Mouse (Mus musculus): Measurements from ENCODE around the gene Eif3i. TPM values are rescaled to one million over a fixed set of nuclear protein-coding genes. Genes with fewer than 3 reads are reported as not detected.
A peak's percentile ranks its signal among the peaks of the same experiment; 100 is the strongest.
"Not testable (repeated sequence)": the region's sequence is repeated elsewhere in the genome, so short reads cannot be mapped to it uniquely, and the experiment has no call there.

The Eif3i gene
- polyA plus RNA-seq, 1 experiment from 2014 or later: 284 TPM

GRCm38 (mm10) chr4:129555421-129555861, 45.0 kb downstream of the Eif3i start:
- peak overlapping the region; percentile 82 for H3K4me2 ChIP-seq (ENCODE audit: low read depth, low read length)
- no peak overlapping the region for H3K27ac ChIP-seq (replicated peaks; ENCODE audit: low read depth, low read length)
- peak overlapping the region; percentile 65 for H3K9ac ChIP-seq (replicated peaks; ENCODE audit: low read length)
- 3% methylated on average over 16 of the region's 16 CpGs for WGBS
- H3K9me3 ChIP-seq (replicated peaks; ENCODE audit: control insufficient read depth, low read length): no peaks in the 10 kb centered on the region
- H3K27me3 ChIP-seq (ENCODE audit: control insufficient read depth, insufficient read depth, low read length): no peaks in the 10 kb centered on the region
- ATAC-seq (replicated peaks; ENCODE audit: insufficient number of reproducible peaks, low FRiP score, low TSS enrichment, low read depth) (no peak), DNase-seq (ENCODE audit: low spot score) (peak; percentile 70)
- H3K4me1 ChIP-seq (ENCODE audit: control insufficient read depth, insufficient read depth, low read length): no peaks in the 10 kb centered on the region
- no peaks in the 10 kb centered on the region for H3K36me3 ChIP-seq (replicated peaks; ENCODE audit: control insufficient read depth, insufficient read depth, low read depth, low read length)
- peak overlapping the region; percentile 51 for H3K4me3 ChIP-seq (ENCODE audit: low read depth, low read length)

- DNase-seq (ENCODE audit: low spot score); H3K4me2 ChIP-seq (ENCODE audit: low read depth, low read length); H3K9ac ChIP-seq (replicated peaks; ENCODE audit: low read length); H3K4me1 ChIP-seq (ENCODE audit: control insufficient read depth, insufficient read depth, low read length); H3K9me3 ChIP-seq (replicated peaks; ENCODE audit: control insufficient read depth, low read length); H3K27me3 ChIP-seq (ENCODE audit: control insufficient read depth, insufficient read depth, low read length); ATAC-seq (replicated peaks; ENCODE audit: insufficient number of reproducible peaks, low FRiP score, low TSS enrichment, low read depth); H3K4me3 ChIP-seq (ENCODE audit: low read depth, low read length); H3K36me3 ChIP-seq (replicated peaks; ENCODE audit: control insufficient read depth, insufficient read depth, low read depth, low read length); H3K27ac ChIP-seq (replicated peaks; ENCODE audit: low read depth, low read length): not testable (repeated sequence)
- 84% methylated on average over 5 of the region's 6 CpGs for WGBS
Measured at GRCm38 (mm10) chr4:129554512-129554911, 45.9 kb downstream of the Eif3i start.

DNA sequence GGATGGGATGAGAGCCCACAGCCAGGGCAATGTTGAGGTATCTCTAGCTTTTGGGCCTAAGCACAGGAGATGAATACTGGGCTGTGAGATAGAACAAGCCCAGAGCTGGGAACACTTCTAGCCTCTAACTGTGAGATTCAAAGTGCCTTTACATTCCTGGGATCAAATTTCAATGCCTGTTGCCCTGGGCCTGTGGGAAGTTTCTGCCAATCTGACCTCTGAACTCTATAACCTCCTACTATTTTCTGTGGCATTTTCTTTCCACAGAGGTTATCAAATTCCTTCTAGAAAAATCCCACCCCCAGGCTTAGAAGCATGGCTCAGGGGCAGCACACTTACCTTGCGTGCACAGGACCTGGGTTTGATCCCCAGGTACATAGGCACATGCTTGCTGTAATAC, 50.2 kb downstream of the Eif3i start:
- Histone ChIP-seq H3K27me3 (ENCODE audit: control insufficient read depth, insufficient read depth, low read length) (no peaks in the 10 kb centered on the region), H3K4me1 (ENCODE audit: control insufficient read depth, insufficient read depth, low read length) (no peaks in the 10 kb centered on the region), H3K9ac (replicated peaks; ENCODE audit: low read length) (no peak overlapping the region), H3K27ac (replicated peaks; ENCODE audit: low read depth, low read length) (no peak overlapping the region), H3K4me3 (ENCODE audit: low read depth, low read length) (no peak overlapping the region), H3K4me2 (ENCODE audit: low read depth, low read length) (no peak overlapping the region), H3K36me3 (replicated peaks; ENCODE audit: control insufficient read depth, insufficient read depth, low read depth, low read length) (no peaks in the 10 kb centered on the region), H3K9me3 (replicated peaks; ENCODE audit: control insufficient read depth, low read length) (no peaks in the 10 kb centered on the region)
- 41% methylated on average over 1 of the region's 1 CpGs for WGBS
- ATAC-seq (replicated peaks; ENCODE audit: insufficient number of reproducible peaks, low FRiP score, low TSS enrichment, low read depth): no peak
- peak; percentile 21 for DNase-seq (ENCODE audit: low spot score)

- H3K36me3 ChIP-seq (replicated peaks; ENCODE audit: control insufficient read depth, insufficient read depth, low read depth, low read length): no peaks in the 10 kb centered on the region
- H3K27me3 ChIP-seq (ENCODE audit: control insufficient read depth, insufficient read depth, low read length): no peaks in the 10 kb centered on the region
- H3K4me2 ChIP-seq (ENCODE audit: low read depth, low read length): no peak overlapping the region
- H3K4me1 ChIP-seq (ENCODE audit: control insufficient read depth, insufficient read depth, low read length): no peaks in the 10 kb centered on the region
- no peak overlapping the region for H3K9ac ChIP-seq (replicated peaks; ENCODE audit: low read length)
- WGBS: 96% methylated on average over 2 of the region's 2 CpGs
- peak; percentile 33 for DNase-seq (ENCODE audit: low spot score)
- no peaks in the 10 kb centered on the region for H3K9me3 ChIP-seq (replicated peaks; ENCODE audit: control insufficient read depth, low read length)
- H3K4me3 ChIP-seq (ENCODE audit: low read depth, low read length): no peak overlapping the region
- H3K27ac ChIP-seq (replicated peaks; ENCODE audit: low read depth, low read length): no peak overlapping the region
- no peak for ATAC-seq (replicated peaks; ENCODE audit: insufficient number of reproducible peaks, low FRiP score, low TSS enrichment, low read depth)
Measured at GRCm38 (mm10) chr4:129549306-129549705, 51.1 kb downstream of the Eif3i start.

- not testable (repeated sequence) for H3K27ac ChIP-seq (replicated peaks; ENCODE audit: low read depth, low read length); H3K4me1 ChIP-seq (ENCODE audit: control insufficient read depth, insufficient read depth, low read length); H3K27me3 ChIP-seq (ENCODE audit: control insufficient read depth, insufficient read depth, low read length); H3K36me3 ChIP-seq (replicated peaks; ENCODE audit: control insufficient read depth, insufficient read depth, low read depth, low read length); DNase-seq (ENCODE audit: low spot score); H3K4me2 ChIP-seq (ENCODE audit: low read depth, low read length); H3K9me3 ChIP-seq (replicated peaks; ENCODE audit: control insufficient read depth, low read length); H3K4me3 ChIP-seq (ENCODE audit: low read depth, low read length); H3K9ac ChIP-seq (replicated peaks; ENCODE audit: low read length); ATAC-seq (replicated peaks; ENCODE audit: insufficient number of reproducible peaks, low FRiP score, low TSS enrichment, low read depth)
- 85% methylated on average over 4 of the region's 4 CpGs for WGBS
Measured at GRCm38 (mm10) chr4:129547631-129548030, 52.8 kb downstream of the Eif3i start.

- H3K4me3 ChIP-seq (ENCODE audit: low read depth, low read length): no peak overlapping the region
- WGBS: 85% methylated on average over 4 of the region's 4 CpGs
- no peaks in the 10 kb centered on the region for H3K4me1 ChIP-seq (ENCODE audit: control insufficient read depth, insufficient read depth, low read length)
- no peak overlapping the region for H3K4me2 ChIP-seq (ENCODE audit: low read depth, low read length)
- ATAC-seq (replicated peaks; ENCODE audit: insufficient number of reproducible peaks, low FRiP score, low TSS enrichment, low read depth) (no peak), DNase-seq (ENCODE audit: low spot score) (no peak)
- no peak overlapping the region for H3K9ac ChIP-seq (replicated peaks; ENCODE audit: low read length)
- no peaks in the 10 kb centered on the region for H3K9me3 ChIP-seq (replicated peaks; ENCODE audit: control insufficient read depth, low read length)
- H3K27ac ChIP-seq (replicated peaks; ENCODE audit: low read depth, low read length): no peak overlapping the region
- H3K36me3 ChIP-seq (replicated peaks; ENCODE audit: control insufficient read depth, insufficient read depth, low read depth, low read length): no peaks in the 10 kb centered on the region
- H3K27me3 ChIP-seq (ENCODE audit: control insufficient read depth, insufficient read depth, low read length): no peaks in the 10 kb centered on the region
Measured at GRCm38 (mm10) chr4:129544106-129544505, 56.3 kb downstream of the Eif3i start.

- H3K4me1 ChIP-seq (ENCODE audit: control insufficient read depth, insufficient read depth, low read length): no peaks in the 10 kb centered on the region
- peak within 1 kb of the TSS; percentile 60 for H3K4me2 ChIP-seq (ENCODE audit: low read depth, low read length)
Measured at GRCm38 (mm10) chr4:129542592-129543141, 57.8 kb downstream of the Eif3i start, which contains the start of gene Hdac1. Hdac1 (minus strand) TSS chr4:129542713.

More at GRCm38 (mm10) chr4:129542592-129543141, 57.8 kb downstream of the Eif3i start, which contains the start of gene Hdac1:
- Histone ChIP-seq H3K9me3 (replicated peaks; ENCODE audit: control insufficient read depth, low read length) (no peaks in the 10 kb centered on the region), H3K4me3 (ENCODE audit: low read depth, low read length) (peak within 1 kb of the TSS; percentile 72), H3K27me3 (ENCODE audit: control insufficient read depth, insufficient read depth, low read length) (no peaks in the 10 kb centered on the region), H3K36me3 (replicated peaks; ENCODE audit: control insufficient read depth, insufficient read depth, low read depth, low read length) (no peaks in the 10 kb centered on the region), H3K27ac (replicated peaks; ENCODE audit: low read depth, low read length) (peak within 1 kb of the TSS; percentile 70), H3K9ac (replicated peaks; ENCODE audit: low read length) (peak within 1 kb of the TSS; percentile 83)
- WGBS: under 1% methylated on average over 33 of the region's 46 CpGs
- peak; percentile 99 for DNase-seq (ENCODE audit: low spot score)
- peak; percentile 98 for ATAC-seq (replicated peaks; ENCODE audit: insufficient number of reproducible peaks, low FRiP score, low TSS enrichment, low read depth)

All from embryonic facial prominence, embryonic 11.5 days (tissue).